Mouse (Mus musculus) spleen, postnatal 10 days (tissue): ENCODE data around the gene Sertad3.
"Not testable (repeated sequence)": the region's sequence is repeated elsewhere in the genome, so short reads cannot be mapped to it uniquely, and the experiment has no call there.

ENCODE experiments used
- DNase-seq, 2 experiments: peaks; one replicate each; pipeline ENCODE4 v3.0.0; 2021 to 2022; ENCODE audit warnings: low spot score in 2 of 2

The Sertad3 gene

DNA sequence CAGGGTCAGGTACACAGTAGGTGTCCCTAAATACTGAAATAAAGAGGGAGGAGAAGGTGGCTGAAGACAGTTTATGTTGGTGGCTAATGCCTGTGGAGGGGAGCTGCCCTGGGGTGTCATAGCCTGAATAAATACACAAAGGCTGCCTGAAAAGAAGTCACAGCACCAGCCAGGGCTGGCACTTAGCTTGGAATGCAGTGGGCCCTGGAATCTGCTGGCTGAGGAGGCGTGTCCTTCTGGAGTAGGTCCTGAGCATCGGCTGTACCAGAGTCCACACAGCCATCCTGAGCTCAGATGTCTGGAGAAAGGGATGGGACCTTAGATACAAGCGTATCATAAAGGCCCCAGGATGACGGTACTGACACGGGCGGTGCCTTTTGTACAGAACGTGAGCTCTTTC is 18.3 kb downstream of the Sertad3 start:
- DNase-seq, result peak in 1 of 2 experiments; percentile 6

DNA sequence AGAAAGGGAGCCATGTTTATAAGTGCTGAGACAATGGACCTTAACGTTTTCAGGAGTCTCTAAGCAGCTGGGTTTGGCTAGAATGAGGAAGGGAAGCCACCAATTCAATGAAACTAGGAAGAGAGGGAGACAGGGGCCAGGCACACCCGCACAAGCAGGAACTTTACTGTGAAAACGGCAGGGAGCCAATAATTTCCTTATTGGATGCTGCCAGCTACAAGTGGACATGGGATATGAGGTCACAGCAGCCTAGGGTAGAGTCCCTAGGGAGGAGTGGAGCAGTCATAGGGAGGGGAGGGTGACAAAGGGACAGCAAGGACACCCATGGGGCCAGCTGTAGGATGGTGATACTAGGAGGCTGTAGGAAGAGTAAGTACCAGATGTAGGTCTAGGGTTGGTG is 19.5 kb downstream of the Sertad3 start:
- DNase-seq, result no peak

DNA sequence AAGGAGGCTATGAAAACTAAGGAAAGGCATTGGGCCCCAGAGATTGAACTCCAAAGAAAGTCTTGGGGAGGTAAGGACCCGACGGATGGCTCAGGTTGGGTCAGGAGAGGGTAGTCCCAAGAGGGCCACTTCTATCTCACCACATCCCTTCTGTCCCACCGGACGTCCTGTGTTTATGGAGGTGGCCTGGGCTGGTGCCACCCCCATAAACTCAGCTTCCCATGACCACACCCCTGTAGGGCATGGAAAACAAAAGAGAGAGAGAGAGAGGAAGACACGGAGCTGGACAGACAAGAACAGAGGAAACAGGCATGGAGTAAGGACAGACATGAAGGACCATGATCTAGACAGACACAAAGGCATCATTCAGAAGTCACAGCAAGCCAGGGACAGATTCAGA is 19.9 kb downstream of the Sertad3 start:
- no peak for DNase-seq

DNA sequence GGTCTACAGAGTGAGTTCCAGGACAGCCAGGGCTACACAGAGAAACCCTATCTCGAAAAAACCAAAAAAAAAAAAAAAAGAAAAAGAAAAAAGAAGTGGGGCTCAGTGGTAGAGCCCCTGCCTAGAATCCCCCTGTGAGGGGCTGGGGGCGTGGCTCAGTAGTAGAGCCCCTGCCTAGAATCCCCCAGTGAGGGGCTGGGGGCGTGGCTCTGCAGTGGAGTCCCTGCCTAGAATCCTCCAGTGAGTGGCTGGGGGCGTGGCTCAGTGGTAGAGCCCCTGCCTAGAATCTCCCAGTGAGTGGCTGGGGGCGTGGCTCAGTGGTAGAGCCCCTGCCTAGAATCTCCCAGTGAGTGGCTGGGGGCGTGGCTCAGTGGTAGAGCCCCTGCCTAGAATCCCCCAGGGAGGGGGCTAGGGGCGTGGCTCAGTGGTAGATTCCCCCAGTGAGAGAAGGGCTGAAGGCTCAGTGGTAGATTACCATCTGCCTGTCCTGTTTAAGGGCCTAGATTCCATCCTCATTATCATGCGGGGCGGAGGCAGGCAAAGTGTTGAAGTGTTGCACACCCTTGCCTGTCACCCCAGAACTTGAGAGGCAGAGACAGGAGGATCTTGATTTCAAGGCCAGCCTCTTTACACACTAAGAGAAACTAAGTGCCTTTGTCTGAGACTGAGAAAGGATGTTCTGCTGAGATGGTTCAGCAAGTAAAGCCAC is 21.2 kb downstream of the Sertad3 start:
- not testable (repeated sequence) for DNase-seq

DNA sequence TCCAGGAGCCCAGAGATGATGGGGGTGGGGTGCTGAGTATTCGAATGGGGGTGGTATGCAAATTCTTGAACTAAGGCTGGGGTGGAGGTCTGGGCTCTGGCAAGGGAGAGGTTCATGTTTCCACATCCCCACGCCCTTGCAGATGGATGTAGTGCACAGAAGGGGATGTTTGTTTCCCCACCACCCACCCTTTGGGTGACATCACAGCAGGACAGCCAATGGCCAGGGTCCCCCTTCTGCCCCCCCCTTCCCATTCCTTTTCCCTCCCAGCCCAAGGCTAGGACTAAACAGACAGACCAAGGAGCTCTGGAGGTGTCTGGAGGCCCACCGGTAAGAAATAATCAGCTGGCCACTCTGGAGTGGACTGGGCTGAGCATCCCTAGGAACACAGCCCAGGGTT is 25.5 kb downstream of the Sertad3 start, which contains the start of gene Prx:
Prx (plus strand) TSS at position 289 of the 400 bp plus-strand sequence.
- no peak for DNase-seq

DNA sequence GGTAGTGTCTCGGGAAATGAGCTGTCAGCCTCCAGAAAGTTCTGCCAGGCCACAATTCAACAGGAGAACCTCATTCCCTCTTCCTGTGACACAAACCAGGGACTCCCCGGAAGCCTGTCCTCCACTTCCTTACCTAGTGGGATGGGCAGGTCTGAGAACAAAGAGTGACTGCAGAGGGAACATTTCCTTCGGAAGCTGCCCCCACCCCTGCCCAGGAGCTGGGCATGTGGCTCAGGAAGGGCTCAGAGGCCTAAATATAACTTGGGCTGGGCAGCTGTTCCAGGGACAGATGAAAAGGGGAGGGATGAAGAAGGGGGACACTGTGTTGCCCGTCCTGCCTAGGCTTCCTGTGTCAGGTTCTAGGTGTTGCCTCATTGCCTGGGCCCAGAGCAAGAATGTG is 28.1 kb downstream of the Sertad3 start:
- no peak for DNase-seq

DNA sequence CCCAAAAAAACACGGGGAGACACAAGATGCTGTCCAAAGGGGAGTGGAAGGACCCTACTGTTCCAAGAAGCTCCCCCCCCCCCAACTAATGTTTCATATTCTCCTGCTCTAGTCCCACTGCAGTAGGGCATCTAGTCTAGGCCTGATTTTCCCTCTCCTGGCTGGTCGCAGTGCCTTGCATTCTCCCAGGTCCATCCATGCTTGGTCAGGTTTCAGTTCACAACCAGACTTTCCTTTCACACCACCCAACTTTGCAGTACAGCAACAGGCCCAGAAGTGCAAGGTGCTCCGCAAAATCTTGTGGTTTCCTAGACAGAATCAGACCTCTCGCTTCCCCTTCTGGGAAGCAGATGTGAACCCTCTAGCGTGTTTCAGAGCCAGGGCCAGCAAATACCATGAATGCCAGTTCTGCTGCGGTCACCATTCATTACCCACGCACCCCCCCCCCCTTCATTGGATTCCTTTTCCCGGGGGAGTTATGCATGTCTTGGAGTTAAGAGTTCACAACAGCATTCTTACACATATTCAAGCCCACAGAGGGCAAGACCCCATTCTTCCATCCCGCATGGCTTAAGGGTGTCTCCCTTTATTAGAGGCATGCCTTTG is 33.3 kb downstream of the Sertad3 start:
- no peak for DNase-seq

DNA sequence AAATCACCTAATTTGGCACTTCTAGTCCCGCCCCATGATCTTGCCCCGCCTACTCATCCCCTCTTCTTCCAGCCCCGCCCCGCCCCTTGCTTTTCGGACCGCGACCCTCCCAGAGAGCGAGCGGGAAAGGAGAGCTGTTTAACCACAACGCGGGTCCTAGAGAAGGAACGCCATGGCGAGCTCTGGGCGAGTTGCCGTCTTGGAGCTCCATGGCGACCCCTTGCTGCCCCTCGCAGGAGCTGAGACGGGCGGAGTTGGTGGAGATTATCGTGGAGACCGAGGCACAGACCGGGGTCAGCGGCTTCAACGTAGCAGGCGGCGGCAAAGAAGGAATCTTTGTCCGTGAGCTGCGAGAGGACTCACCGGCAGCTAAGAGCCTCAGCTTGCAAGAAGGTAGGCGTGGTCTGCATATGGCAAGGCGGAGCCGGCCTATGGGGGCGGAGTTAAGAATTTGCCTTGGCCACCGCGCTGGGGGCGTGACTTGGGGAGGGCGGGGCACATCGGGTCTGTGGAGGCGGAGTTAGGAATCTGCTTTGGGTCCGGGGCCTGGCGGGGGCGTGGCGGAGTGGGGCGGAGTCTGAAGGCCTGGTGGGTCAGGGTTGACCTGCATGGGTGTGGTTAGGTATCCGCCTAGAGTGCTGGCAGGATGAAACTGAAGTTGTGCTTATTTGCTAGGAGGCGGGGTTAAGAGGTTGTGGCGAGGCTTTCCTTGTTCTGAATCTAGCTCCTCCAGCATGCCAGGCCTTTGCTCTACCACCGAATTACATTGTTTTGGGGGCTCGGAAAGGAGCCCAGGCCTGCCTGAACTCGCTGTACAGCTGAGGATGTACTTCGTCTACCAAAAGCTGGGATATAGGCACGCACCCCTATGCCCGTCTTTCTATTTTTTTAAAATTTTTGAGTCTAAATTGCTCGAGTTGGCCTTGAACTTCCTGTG is 34.4 kb downstream of the Sertad3 start:
- DNase-seq, result peak; percentile 99 to 100

DNA sequence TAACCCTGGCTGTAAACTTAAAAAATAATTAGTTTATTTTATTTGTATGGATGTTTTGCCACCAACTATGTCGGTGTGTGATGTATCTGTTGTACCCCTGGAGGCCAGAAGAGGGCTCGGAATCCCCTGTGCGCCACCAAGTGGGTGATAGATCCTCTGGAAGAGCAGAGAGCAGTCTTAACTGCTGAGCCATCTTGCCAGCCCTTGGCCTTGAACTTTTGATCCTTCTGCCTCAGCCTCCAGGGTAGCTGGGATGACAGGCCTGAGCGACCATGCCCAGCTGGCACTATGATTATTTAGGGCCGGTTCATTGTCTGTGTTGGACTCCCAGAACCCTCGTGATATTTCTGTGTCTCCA is 35.1 kb downstream of the Sertad3 start:
- peak; percentile 56 to 85 for DNase-seq

DNA sequence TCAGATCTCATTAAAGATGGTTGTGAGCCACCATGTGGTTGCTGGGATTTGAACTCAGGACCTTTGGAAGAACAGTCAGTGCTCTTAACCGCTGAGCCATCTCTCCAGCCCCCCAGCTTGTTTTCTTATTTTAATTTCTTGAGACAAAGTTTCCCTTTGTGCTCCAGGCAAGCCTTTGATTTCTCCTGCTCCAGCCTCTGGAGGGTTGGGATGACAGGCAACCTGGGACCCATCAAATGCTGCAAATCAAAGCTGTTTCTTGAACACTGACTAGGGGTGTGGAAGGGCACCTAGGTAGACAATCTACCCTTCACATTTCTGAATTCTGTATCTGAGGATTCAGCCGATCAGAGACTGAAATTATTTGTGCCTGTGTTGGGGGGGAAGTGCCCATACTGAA is 37.2 kb downstream of the Sertad3 start:
- no peak for DNase-seq

DNA sequence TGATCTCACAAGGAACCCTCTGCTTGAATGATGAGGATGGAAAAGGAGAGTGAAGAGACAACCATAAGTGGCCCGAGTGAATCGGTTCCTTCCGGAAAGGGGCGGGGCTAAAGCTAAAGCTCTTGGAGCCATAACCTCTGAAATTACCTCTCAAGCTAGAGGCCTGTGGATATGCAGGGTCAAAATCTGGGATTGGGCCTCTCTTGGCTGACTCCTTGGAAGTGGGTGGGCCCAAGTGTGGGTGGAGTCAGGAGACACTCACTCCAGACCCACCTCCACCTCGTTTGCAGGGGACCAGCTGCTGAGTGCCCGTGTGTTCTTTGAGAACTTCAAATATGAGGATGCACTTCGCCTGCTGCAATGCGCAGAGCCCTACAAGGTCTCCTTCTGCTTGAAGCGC is 41.4 kb downstream of the Sertad3 start:
- DNase-seq, result no peak

DNA sequence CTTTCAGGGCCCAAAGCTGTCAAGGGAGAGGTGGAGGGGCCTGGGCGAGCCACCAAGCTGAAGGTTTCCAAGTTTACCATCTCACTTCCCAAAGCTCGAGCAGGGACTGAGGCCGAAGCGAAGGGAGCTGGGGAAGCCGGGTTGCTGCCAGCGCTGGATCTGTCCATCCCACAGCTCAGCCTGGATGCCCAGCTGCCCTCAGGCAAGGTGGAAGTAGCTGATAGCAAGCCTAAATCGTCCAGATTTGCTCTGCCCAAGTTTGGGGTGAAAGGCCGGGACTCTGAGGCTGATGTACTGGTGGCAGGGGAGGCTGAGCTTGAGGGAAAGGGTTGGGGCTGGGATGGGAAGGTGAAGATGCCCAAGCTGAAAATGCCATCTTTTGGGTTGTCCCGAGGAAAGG is 44.7 kb downstream of the Sertad3 start:
- DNase-seq, result no peak

DNA sequence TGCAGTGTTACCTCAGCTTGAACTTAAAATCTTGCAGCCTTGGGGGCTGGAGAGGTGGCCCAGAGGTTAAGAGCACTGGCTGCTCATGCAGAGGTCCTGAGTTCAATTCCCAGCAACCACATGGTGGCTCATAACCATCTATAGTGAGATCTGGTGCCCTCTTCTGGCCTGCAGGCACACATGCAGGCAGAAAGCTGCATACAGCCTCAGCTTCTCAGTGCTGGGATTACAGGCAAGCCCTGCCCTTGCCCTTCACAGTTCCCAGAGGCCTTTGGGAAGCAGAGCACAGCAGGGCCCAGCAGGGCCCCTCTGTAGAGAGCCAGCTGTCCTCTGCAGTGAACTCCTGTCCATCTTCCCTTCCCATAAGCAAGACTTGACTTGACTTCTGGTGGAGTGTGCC is 46.5 kb downstream of the Sertad3 start:
- DNase-seq, result no peak

DNA sequence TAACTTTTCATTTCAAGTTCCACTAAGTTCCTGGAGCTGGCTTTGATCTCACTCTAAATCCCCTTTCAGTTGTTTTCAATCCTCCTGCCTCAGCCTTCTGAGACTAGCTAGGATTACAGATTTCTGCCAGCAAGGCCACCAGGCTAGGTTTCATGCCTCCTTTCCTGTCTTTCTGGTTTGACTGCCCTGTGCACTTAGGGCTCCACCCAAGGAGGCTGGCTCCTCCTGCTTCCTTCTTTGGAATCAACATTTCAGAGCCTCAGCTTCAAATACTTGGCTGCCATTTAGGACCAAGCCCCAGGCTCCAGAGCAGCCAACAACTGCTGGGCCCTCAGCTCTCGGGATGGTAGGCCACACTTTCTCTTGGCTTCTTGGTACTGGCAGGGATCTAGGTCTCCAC is 47.0 kb downstream of the Sertad3 start:
- DNase-seq, result no peak

DNA sequence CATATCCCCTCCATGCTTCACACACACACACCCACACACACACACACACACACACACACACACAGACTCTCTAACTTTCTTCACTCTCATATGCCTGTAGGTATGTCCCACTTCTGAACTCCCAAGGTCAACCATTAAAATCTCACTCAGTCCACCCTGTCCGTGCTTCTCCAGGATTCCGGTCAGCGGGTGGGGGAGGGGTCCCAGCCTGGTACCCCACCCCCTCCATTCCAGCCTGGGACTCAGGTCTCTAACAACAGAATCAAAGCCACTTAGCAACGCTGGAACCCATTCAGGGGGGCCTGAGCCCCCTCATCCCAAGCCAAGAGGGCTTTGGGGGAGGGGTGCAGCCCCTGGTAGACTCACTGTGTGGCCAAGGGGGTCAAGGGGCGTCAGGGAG is 49.4 kb downstream of the Sertad3 start, which contains the start of gene Hipk4:
Hipk4 (plus strand) TSS at position 301 of the 400 bp plus-strand sequence.
- no peak for DNase-seq

DNA sequence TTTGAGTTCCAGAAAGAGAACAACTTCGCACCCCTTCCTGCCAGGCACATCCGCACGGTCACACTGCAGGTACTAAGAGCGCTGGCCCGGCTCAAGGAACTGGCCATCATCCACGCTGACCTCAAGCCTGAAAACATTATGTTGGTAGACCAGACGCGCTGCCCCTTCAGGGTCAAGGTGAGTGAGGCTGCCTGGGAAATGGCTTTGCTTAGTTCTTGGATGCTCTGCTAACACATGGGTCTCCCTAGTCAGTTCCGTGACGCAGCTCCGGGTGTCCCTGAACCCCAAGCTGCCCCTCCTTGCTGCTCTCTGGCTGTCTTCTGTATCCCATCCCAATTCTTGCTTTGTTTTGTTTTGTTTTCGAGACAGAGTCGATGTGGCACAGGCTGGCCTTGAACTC is 50.2 kb downstream of the Sertad3 start:
- no peak for DNase-seq

DNA sequence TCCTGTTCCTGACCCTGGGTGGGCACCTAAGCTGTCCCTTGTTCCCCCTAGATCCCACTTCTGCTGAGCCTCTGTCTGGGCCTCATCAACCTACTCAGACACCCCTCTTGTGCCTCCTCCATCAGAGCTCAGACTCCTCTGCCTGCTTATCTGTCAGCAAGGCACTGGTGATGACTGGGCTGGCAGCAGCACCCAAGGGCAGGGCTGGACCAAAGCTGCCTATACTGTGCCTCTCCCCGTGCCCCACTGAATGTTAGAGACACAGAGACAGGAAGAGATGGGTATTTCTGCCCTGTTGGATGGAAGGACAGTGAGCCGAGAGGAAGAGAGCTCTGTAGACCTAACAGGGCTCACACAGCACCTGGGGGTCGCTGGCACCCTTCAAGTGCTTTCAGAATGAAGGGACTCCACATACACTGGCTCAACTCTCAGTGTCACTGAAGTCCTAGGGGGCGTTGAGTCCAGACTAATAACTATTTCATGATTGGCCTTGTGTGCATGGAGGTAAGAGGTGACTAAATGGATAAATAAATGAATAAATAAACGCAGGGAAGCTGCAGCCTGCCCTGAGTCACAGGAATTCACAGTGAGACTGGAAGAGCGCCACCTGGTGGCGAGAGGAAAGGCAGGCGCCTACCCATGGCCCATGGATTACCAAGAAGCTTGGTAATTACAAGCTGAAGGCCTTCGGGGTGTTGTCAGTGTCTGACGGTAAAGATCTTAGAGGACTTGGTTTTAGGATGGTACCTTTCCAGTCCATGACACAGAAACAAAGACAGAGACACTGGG is 52.7 kb downstream of the Sertad3 start:
- DNase-seq, result peak; percentile 68 to 90
